Mouse (Mus musculus): Measurements from ENCODE around the gene Ppp2r5c.

GRCm38 (mm10) chr12:110445775-110446174, 1.1 kb upstream of the Ppp2r5c start:
- TF ChIP-seq MAZ (IDR thresholded peaks at IDR 0.05; ENCODE audit: low read depth, low read length), result no peak
- no peak for TF ChIP-seq CTCF (IDR thresholded peaks at IDR 0.05 in 2 of 3, conservative IDR thresholded peaks at IDR 0.05 in 1 of 3; ENCODE audit: control insufficient read depth in 1 of 3, insufficient read depth in 1 of 3, low read depth in 2 of 3, low read length in 3 of 3, poor library complexity in 1 of 3, severe bottlenecking in 1 of 3)
- no peak for TF ChIP-seq POLR2AphosphoS2 (IDR thresholded peaks at IDR 0.05; ENCODE audit: low read length)
- no peak for TF ChIP-seq UBTF (IDR thresholded peaks at IDR 0.05; ENCODE audit: borderline replicate concordance, insufficient read depth, low read depth, low read length)
- no peak for TF ChIP-seq USF1 (IDR thresholded peaks at IDR 0.05; ENCODE audit: low read depth, low read length)

Data from MEL (cell line).